Mouse (Mus musculus): ENCODE measurements around the gene Xab2.

- TF ChIP-seq EP300 (IDR thresholded peaks at IDR 0.05; ENCODE audit: low read depth) (no peak), CTCF (IDR thresholded peaks at IDR 0.05; ENCODE audit: low read depth) (no peak)
Observed at GRCm38 (mm10) chr8:3579390-3580364, 41.4 kb downstream of the Xab2 start.
